Mouse (Mus musculus): ENCODE data around the gene Rab42. TPM values are rescaled to one million over a fixed set of nuclear protein-coding genes. Genes with fewer than 3 reads are reported as not detected.

Rab42 gene
- polyA plus RNA-seq (2012; rRNA removed): 2.2 and 3.1 TPM in 2 replicates

DNA sequence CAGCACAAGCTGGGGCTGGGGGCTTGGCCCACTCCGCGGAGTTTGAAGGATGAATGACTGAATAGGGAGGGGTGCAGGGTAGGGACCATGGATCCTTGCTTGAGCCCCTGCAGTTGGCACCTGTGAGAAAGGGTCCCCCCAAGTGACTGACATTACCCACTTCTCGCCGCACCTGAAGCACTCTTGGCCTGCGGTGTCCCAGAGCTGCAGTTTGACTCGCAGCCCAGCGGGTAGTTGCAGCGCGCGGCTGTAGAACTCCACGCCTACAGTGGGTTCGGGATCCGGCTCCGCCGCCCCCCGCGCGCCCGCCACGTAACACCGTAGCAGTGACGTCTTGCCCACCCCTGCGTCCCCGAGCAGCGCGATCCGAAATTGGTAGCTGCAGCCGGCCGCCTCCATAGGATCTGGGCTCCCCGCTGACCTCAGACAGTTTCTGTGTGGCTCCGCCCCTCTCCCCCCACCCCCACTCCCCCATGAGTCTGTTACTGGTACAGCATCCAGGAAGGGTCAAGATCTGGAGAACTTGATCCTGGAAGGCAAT, at the start of gene Rab42:
Rab42 (minus strand) TSS at position 447 of the 541 bp plus-strand sequence.
- no peaks in the 10 kb centered on the region for H3K27me3 ChIP-seq (ENCODE audit: control insufficient read depth, insufficient read depth, low read length)
- no peak for TF ChIP-seq POLR2A (IDR thresholded peaks at IDR 0.05; ENCODE audit: borderline replicate concordance, insufficient read depth, low read length)
- TF ChIP-seq CTCF (IDR thresholded peaks at IDR 0.05; ENCODE audit: borderline replicate concordance, insufficient read depth, low read depth, low read length): no peak
- H3K27ac ChIP-seq (ENCODE audit: insufficient read depth, low read length): no peak within 1 kb of the TSS
- H3K4me1 ChIP-seq (ENCODE audit: control insufficient read depth, insufficient read depth, low read length): no peaks in the 10 kb centered on the region
- WGBS: 2% methylated on average over 31 of the region's 31 CpGs
- H3K4me3 ChIP-seq (replicated peaks; ENCODE audit: insufficient read depth, low read depth, low read length): peak within 1 kb of the TSS; percentile 56
- peak; percentile 24 to 40 for DNase-seq

- Histone ChIP-seq H3K27me3 (ENCODE audit: control insufficient read depth, insufficient read depth, low read length) (no peaks in the 10 kb centered on the region), H3K27ac (ENCODE audit: insufficient read depth, low read length) (no peak overlapping the region; the same call in 1 of the 2 replicates), H3K4me1 (ENCODE audit: control insufficient read depth, insufficient read depth, low read length) (no peaks in the 10 kb centered on the region), H3K4me3 (replicated peaks; ENCODE audit: insufficient read depth, low read depth, low read length) (peak overlapping the region; percentile 68)
- peak; percentile 24 to 37 for DNase-seq
- under 1% methylated on average over 14 of the region's 14 CpGs for WGBS
- no peak for TF ChIP-seq POLR2A (IDR thresholded peaks at IDR 0.05; ENCODE audit: borderline replicate concordance, insufficient read depth, low read length)
- TF ChIP-seq CTCF (IDR thresholded peaks at IDR 0.05; ENCODE audit: borderline replicate concordance, insufficient read depth, low read depth, low read length): no peak
These were observed 49.6 kb upstream of the Rab42 start for GRCm38 (mm10) chr4:132352739-132353138.

DNA sequence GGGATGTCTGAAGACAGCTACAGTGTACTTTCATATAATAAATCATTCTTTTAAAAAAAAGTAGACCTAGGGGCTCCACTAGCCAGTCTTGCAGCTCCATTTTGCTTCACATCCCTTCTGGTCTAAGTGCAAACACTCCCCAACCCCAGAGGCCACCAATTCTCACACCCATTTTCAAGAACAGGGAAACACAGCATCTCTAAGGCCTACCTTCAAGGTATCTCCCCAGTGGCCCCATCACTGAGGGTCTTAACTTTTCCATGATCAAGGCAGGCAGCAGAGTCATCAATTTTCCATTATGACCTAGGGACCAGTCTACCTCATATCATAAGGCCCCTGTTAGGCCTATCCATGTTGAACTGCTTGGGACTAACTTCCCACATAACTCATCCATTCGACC, 48.2 kb upstream of the Rab42 start:
- WGBS: 49% methylated on average over 1 of the region's 1 CpGs
- H3K4me3 ChIP-seq (replicated peaks; ENCODE audit: insufficient read depth, low read depth, low read length): no peak overlapping the region
- H3K27me3 ChIP-seq (ENCODE audit: control insufficient read depth, insufficient read depth, low read length): no peaks in the 10 kb centered on the region
- DNase-seq: no peak
- TF ChIP-seq POLR2A (IDR thresholded peaks at IDR 0.05; ENCODE audit: borderline replicate concordance, insufficient read depth, low read length) (no peak), CTCF (IDR thresholded peaks at IDR 0.05; ENCODE audit: borderline replicate concordance, insufficient read depth, low read depth, low read length) (no peak)
- H3K4me1 ChIP-seq (ENCODE audit: control insufficient read depth, insufficient read depth, low read length): no peaks in the 10 kb centered on the region
- H3K27ac ChIP-seq (ENCODE audit: insufficient read depth, low read length): no peak overlapping the region

GRCm38 (mm10) chr4:132350854-132351253, 47.7 kb upstream of the Rab42 start:
- H3K4me3 ChIP-seq (replicated peaks; ENCODE audit: insufficient read depth, low read depth, low read length): no peak overlapping the region
- no peak for DNase-seq
- no peaks in the 10 kb centered on the region for H3K27me3 ChIP-seq (ENCODE audit: control insufficient read depth, insufficient read depth, low read length)
- H3K4me1 ChIP-seq (ENCODE audit: control insufficient read depth, insufficient read depth, low read length): no peaks in the 10 kb centered on the region
- TF ChIP-seq CTCF (IDR thresholded peaks at IDR 0.05; ENCODE audit: borderline replicate concordance, insufficient read depth, low read depth, low read length) (no peak), POLR2A (IDR thresholded peaks at IDR 0.05; ENCODE audit: borderline replicate concordance, insufficient read depth, low read length) (no peak)
- H3K27ac ChIP-seq (ENCODE audit: insufficient read depth, low read length): no peak overlapping the region
- WGBS: 87% methylated on average over 3 of the region's 3 CpGs

GRCm38 (mm10) chr4:132350123-132350740, 47.0 kb upstream of the Rab42 start:
- 52% methylated on average over 2 of the region's 2 CpGs for WGBS
- TF ChIP-seq CTCF (IDR thresholded peaks at IDR 0.05; ENCODE audit: borderline replicate concordance, insufficient read depth, low read depth, low read length) (no peak), POLR2A (IDR thresholded peaks at IDR 0.05; ENCODE audit: borderline replicate concordance, insufficient read depth, low read length) (no peak)
- no peak for DNase-seq
- no peaks in the 10 kb centered on the region for H3K4me1 ChIP-seq (ENCODE audit: control insufficient read depth, insufficient read depth, low read length)
- H3K27ac ChIP-seq (ENCODE audit: insufficient read depth, low read length): no peak overlapping the region
- no peak overlapping the region for H3K4me3 ChIP-seq (replicated peaks; ENCODE audit: insufficient read depth, low read depth, low read length)
- H3K27me3 ChIP-seq (ENCODE audit: control insufficient read depth, insufficient read depth, low read length): no peaks in the 10 kb centered on the region

- DNase-seq: no peak
- Histone ChIP-seq H3K4me3 (replicated peaks; ENCODE audit: insufficient read depth, low read depth, low read length) (no peak overlapping the region), H3K27me3 (ENCODE audit: control insufficient read depth, insufficient read depth, low read length) (no peaks in the 10 kb centered on the region), H3K4me1 (ENCODE audit: control insufficient read depth, insufficient read depth, low read length) (no peaks in the 10 kb centered on the region; the same call in 1 of the 2 replicates), H3K27ac (ENCODE audit: insufficient read depth, low read length) (no peak overlapping the region)
- TF ChIP-seq POLR2A (IDR thresholded peaks at IDR 0.05; ENCODE audit: borderline replicate concordance, insufficient read depth, low read length) (no peak), CTCF (IDR thresholded peaks at IDR 0.05; ENCODE audit: borderline replicate concordance, insufficient read depth, low read depth, low read length) (no peak)
- WGBS: 61% methylated on average over 3 of the region's 3 CpGs
These were observed 46.4 kb upstream of the Rab42 start for GRCm38 (mm10) chr4:132349495-132350122.

DNA sequence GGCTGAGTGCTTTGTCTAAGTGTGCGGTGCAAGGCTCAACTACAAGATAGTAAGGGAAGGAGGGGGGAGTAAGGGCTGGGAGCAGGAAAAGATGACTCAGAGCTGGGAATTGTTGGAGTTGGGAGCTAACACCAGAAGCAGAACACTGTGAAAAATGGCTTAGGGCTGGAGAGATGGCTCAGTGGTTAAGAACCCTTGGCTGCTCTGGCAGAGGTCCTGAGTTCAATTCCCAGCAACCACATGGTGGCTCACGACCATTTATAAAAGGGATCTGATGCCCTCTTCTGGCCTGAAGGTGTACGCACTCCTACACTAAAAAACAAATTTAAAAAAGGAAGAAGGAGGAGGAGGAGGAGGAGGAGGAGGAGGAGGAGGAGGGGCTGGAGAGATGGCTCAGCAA, 43.5 kb upstream of the Rab42 start:
- no peak for DNase-seq
- no peaks in the 10 kb centered on the region for H3K27me3 ChIP-seq (ENCODE audit: control insufficient read depth, insufficient read depth, low read length)
- WGBS: 68% methylated on average over 3 of the region's 3 CpGs
- no peak overlapping the region for H3K4me3 ChIP-seq (replicated peaks; ENCODE audit: insufficient read depth, low read depth, low read length)
- no peak overlapping the region for H3K27ac ChIP-seq (ENCODE audit: insufficient read depth, low read length)
- TF ChIP-seq CTCF (IDR thresholded peaks at IDR 0.05; ENCODE audit: borderline replicate concordance, insufficient read depth, low read depth, low read length) (no peak), POLR2A (IDR thresholded peaks at IDR 0.05; ENCODE audit: borderline replicate concordance, insufficient read depth, low read length) (no peak)
- no peaks in the 10 kb centered on the region; the same call in 1 of the 2 replicates for H3K4me1 ChIP-seq (ENCODE audit: control insufficient read depth, insufficient read depth, low read length)

- no peaks in the 10 kb centered on the region; the same call in 1 of the 2 replicates for H3K4me1 ChIP-seq (ENCODE audit: control insufficient read depth, insufficient read depth, low read length)
- 83% methylated on average over 4 of the region's 4 CpGs for WGBS
- no peaks in the 10 kb centered on the region for H3K27me3 ChIP-seq (ENCODE audit: control insufficient read depth, insufficient read depth, low read length)
- no peak overlapping the region for H3K4me3 ChIP-seq (replicated peaks; ENCODE audit: insufficient read depth, low read depth, low read length)
- H3K27ac ChIP-seq (ENCODE audit: insufficient read depth, low read length): no peak overlapping the region
- no peak for TF ChIP-seq POLR2A (IDR thresholded peaks at IDR 0.05; ENCODE audit: borderline replicate concordance, insufficient read depth, low read length)
- no peak for TF ChIP-seq CTCF (IDR thresholded peaks at IDR 0.05; ENCODE audit: borderline replicate concordance, insufficient read depth, low read depth, low read length)
- DNase-seq: no peak
These were observed 43.1 kb upstream of the Rab42 start for GRCm38 (mm10) chr4:132346261-132346660.
